Mouse (Mus musculus) frontal cortex, adult 2 months (tissue): ENCODE measurements at regions not wholly inside any gene's neighbourhood (a gene's known extent, or its start where the extent isn't known, plus 50 kb on each side); places are given as distances from the start of the nearest gene placed in this dataset.

ENCODE experiments used
- DNase-seq, 2 experiments: peaks; one replicate each; pipeline ENCODE4 v3.0.0; 2022; ENCODE audit warnings: low spot score in 1 of 2; ENCODE audit errors: extremely low spot score in 1 of 2

GRCm38 (mm10) chr6:81563192-81563591 is 360.3 kb upstream of the Gcfc2 start:
- no peak for DNase-seq

DNA sequence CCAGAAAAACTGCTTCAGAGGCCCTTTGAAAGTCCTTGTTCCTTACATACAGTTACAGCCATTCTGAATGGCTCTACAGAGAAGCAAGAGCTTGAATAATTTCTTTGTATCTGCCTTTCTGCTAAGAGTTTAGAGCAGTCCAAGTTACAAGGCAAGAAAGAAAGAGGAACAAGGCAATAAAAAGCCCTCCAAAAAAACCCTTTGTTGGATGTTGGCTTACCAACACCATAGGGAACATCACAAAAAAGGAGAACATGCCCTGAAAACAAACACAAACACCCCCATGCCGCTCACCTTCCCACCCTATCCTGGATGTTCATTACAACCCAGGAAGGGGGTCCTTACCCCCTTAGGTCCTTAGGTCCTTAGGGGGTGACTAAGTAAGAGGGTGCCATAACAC is 359.2 kb upstream of the Gcfc2 start:
- DNase-seq: no peak

GRCm38 (mm10) chr6:81586441-81587117 is 336.9 kb upstream of the Gcfc2 start:
- no peak for DNase-seq

GRCm38 (mm10) chr6:81589727-81590126 is 333.7 kb upstream of the Gcfc2 start:
- DNase-seq: no peak

DNA sequence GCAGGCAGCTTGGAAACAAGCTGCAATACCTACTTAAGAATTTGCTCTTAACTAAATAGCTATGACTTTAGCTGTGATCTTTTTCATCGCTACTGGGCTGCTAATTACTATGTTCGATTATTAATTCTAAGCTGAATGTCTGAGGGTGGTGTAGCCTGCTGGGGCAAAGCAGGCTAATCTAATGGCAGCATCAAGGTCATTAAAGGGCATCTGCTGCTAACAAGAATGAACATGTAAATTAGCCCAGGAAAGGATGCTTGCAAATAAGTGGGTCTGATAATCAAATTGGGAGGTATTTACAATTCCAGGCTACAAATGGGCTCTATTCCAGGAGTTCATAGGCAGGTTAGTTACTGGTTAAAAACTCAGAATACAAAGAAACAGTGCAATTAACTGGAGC is 327.5 kb upstream of the Gcfc2 start:
- no peak for DNase-seq

- no peak for DNase-seq
Observed at GRCm38 (mm10) chr6:81608637-81609036, 314.8 kb upstream of the Gcfc2 start.

GRCm38 (mm10) chr6:81611980-81612379 is 311.5 kb upstream of the Gcfc2 start:
- DNase-seq: no peak

GRCm38 (mm10) chr6:81618018-81618417 is 305.5 kb upstream of the Gcfc2 start:
- no peak for DNase-seq

GRCm38 (mm10) chr6:81621028-81621427 is 302.4 kb upstream of the Gcfc2 start:
- peak in 1 of 2 experiments; percentile 19 for DNase-seq

DNA sequence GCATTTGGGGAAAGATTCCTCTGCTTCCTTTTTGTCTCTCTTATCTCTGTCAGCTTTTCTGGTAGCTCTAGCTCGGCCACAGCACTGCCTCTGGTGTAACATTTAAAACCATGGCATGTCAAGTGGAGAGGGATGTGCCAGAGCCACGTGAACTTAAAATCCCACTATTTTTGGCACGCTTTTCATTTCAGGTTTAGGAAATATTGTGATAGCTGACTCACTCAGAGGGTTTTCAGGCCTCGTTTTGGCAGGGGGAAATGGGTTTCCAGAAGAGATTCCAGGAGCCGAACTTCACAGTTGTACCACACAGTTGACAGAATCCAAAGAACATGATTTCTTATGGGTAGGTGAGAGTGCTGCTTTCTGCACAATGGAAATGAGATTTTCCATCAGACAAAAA is 300.8 kb upstream of the Gcfc2 start:
- DNase-seq: peak; percentile 37 to 70

DNA sequence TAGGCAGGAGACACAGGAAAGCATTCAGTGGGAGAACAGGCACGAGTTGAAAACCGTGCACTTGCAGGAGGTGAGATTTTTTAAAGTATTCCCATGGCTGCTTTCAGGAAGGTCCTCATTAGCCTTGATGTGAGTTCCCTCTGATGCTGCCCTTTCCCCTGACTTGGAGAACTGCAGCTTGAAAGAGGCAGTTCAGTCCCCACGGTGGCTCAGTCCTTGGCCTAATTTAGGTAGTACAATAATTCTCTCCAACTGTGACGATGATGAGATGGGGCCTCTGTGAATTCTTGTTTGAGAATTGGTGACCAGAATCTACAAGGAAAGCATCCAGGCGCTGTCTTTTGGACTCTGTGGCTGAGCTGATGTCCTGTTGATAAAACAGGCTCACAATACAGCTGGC is 298.5 kb upstream of the Gcfc2 start:
- DNase-seq: no peak

- DNase-seq: no peak
Observed at GRCm38 (mm10) chr6:81633586-81633985, 289.9 kb upstream of the Gcfc2 start.

DNA sequence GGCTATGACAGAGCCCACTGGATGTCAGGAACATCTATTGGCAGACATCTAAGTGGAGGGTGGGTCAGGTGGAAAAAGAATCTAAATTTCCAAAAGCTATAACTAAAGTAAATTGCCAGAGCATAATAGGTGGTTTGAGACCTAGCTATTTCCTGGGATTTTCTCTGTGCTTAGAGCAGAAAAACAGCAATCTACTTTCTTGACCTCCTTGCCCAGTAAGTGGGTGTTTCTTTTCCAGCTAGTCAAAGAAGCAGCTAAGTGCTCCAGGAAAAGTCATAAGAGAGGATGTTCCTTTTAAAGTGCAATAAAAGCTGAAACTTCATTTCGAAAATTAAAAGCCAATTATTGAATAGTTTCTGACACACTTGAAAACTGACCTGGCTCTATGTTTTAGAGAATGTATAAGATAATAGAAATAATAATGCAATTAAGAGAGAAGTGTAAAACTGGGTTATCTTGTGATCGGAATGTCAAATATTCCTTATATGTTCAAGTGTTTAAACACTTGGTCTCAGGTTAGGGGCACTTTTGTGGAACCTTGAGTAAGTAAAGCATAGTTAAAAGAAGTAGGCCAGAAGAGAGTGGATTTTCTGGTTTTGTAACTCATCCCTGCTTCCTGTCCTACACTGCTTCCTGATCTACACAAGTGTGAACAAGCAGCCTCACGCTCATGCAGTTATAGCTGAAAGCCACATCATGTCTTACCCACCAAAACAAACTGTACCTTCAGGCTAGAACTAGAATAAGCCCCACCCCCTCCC is 275.7 kb upstream of the Gcfc2 start:
- DNase-seq: no peak

DNA sequence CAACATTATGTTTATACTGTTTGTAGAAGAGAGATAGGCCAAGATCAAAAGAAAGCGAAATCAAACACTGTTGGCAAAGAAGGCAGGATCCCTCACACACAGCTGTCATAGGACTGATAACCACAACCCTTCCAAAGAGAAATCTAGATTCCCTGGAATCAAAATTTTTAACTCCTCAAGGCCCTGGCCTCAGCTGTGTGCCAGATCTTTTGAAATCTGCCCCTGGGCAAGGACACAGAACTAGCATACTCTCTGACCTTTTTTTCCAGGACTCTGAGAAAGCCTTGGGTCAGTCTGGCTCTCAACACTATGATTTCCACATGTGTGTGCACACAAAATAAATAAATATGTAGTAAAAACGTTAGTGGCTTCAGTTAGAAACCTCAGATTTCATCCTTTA is 271.6 kb upstream of the Gcfc2 start:
- no peak for DNase-seq

- no peak for DNase-seq
Observed at GRCm38 (mm10) chr6:81655205-81655604, 268.3 kb upstream of the Gcfc2 start.

GRCm38 (mm10) chr6:81660478-81661395 is 262.7 kb upstream of the Gcfc2 start:
- DNase-seq: peak; percentile 33 to 53

GRCm38 (mm10) chr6:81668944-81669343 is 254.5 kb upstream of the Gcfc2 start:
- DNase-seq: no peak

DNA sequence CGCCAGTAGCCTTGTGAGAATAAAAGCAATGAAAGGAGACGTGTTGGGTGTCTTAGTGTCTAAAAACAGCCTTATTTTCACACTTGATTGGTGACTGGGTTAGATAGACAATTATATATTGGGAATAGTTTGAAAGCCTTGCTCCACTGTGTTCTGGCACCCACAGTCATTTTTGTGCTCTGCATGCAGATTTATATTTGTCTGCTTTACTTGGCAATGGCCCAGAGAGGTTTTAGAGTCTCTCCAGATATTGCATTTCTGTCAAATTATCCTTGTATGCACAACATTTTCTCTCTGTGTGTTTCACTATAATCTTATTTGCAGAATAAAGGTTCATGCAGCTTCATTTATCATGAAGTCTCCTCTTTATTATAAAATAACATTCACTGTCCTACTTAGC is 250.2 kb upstream of the Gcfc2 start:
- DNase-seq: peak in 1 of 2 experiments; percentile 36

DNA sequence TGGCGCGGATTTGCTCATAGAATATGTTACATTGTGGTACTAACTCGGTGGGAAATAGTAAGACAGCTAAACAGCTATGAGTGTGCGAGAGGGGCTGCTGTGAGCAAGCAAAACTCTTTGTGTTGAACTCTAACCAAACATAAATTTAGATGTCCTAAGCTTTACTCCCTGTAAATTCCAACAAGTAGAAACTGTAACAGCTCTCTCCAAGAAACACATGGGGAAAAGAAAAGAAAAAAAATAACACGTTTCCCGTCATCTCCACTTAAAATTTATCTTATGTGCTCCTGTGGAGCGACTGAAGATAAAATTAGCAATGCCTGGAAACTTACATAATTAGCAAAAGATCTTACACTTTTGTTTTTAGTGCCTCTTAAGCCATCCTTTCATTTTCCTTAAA is 226.2 kb upstream of the Gcfc2 start:
- DNase-seq: no peak

GRCm38 (mm10) chr6:81698173-81698572 is 225.3 kb upstream of the Gcfc2 start:
- no peak for DNase-seq

DNA sequence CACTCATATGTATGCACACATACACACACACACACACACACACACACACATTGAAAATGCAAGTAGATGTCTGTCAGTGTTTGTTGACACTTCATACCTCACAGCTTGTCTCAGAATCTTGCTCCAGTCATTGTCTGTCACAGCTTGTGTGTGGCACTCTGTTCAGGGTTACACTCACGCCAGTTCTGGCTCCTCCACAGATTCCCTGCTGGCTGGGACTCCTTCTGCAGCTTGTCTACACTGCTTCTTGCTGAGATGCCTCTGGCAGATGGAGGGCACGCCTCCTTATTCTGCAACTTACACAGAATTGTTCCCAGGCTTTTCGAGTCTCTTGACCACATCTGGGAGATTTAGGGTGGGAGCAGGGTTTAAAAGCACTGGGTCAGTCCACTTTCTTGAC is 208.6 kb upstream of the Gcfc2 start:
- DNase-seq: no peak
